Mouse (Mus musculus): ENCODE measurements around the gene Mta3.

The Mta3 gene

DNA sequence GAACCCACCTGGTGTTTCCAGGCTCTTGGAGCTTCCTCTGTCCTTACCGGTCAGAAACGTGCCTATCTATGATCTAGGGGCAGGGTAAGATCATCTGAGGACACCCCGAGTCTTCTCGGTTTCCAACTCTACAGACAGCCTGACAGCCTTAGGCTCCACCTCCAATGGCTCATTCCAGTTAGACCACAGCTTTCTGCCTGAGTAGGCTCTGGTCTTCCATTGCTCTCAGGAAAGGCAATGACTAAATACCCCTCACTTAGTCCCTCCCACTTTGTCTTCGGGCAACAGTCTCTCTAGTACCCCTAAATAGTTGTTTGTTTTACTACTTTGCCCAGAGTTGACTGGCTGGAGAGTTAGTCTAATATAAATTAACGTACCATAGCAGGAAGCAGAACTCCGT lies 111.0 kb downstream of the Mta3 start:
- no peak for DNase-seq

DNA sequence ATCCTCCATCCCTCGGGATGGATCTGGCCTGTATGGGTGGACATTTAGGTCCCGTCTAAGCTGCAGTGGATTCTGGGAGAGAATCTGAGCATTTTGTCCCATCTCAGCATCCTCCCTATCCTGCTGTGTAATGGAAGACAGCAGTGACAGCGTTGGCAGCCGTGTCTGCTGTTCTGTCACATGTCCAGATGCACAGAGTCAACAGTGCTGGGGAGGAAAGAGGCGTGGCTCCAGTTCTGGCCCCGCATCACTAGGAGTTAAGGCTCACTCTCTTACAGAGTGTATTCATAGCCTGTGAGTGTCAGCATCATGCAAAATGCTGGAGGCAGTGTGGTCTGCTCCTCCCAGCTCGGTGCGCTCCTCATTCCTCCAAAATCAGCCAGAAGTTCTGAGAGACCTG lies 113.5 kb downstream of the Mta3 start:
- DNase-seq, result no peak

DNA sequence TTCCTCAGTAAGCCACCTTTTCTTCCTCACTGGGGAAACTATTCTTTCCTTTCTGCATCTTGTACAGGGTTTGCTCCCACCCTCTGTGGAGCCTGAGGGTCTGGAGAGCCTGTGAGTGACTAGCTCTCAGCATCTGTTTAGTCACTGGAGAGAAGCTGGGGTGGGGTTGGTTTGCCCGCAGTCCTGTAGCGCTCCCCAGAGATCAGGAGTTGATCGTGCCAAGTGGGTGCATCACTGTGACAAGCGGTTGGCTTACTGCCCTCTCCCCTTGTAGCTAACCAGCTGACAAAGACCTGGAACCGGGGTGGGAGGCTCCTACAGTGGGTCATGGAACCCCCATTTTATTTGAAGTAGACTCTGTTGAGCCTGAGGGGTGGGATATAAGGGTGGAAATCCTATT lies 114.7 kb downstream of the Mta3 start:
- DNase-seq, result no peak

- no peak for DNase-seq
Observed at GRCm38 (mm10) chr17:83821876-83822275, 115.9 kb downstream of the Mta3 start.

- DNase-seq, result peak; percentile 49
Observed at GRCm38 (mm10) chr17:83823835-83824234, 117.9 kb downstream of the Mta3 start.

- DNase-seq, result no peak
Observed at GRCm38 (mm10) chr17:83829356-83829755, 123.4 kb downstream of the Mta3 start.

DNA sequence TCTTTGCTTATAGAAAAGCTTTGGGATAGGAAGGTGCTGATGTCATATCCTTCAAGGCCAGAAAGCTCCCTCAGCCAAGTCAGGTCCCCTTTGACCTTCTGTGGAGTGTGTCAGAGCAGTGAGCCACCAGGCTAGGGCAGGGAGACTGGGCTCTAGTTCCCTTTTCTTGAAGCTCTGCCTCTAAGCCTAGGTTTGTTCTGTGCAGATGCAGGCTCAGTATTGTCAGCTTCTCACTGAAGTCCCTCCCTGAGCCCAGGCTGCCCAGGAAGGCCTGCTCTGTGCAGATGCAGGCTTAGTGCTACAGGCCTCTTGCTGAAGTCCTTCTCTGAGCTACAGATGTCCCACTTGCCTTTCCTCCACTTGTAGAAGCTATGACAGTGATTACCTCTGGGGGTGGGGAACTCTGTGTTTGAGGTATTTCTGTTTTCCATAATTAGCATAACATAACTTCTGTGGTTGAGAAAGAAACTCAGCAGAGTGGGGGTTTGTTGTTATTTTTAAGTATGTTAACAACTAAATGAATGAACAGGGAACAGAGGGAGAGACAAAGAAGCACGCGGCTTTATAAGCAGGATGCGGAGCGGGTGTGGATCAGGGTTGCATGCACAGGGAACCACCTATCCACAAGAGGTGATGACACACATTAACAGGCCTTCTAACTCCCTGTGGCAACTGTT lies 124.8 kb downstream of the Mta3 start:
- no peak for DNase-seq

GRCm38 (mm10) chr17:83834120-83834519 lies 128.2 kb downstream of the Mta3 start:
- DNase-seq, result no peak

GRCm38 (mm10) chr17:83836048-83836447 lies 130.1 kb downstream of the Mta3 start:
- no peak for DNase-seq

DNA sequence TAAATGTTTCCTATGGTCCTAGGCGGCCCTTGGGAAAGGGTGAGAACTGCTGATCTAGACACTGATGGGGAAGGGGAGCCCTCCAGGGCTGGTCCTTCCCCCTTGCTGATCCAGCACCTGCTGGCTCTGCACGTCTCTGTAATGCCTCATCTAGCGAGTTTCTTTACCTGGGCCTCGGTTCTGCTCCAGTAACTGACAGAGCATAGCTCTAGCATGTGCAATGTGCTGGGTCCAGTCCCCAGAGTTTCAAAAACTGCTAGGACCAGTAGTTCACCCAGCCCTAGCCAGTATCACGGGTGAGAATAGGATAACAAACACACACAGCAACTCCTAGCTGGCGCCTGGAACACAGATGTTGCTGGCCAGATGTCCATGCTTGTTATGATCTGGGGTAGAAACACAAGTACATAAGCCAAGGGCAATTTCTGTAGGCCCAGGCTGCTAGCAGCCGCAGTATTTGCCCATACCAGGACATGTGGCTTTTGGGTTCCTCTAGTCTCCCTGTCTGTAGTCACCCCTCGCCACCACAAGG lies 131.8 kb downstream of the Mta3 start:
- DNase-seq, result no peak

- no peak for DNase-seq
Observed at GRCm38 (mm10) chr17:83839132-83839531, 133.2 kb downstream of the Mta3 start.

DNA sequence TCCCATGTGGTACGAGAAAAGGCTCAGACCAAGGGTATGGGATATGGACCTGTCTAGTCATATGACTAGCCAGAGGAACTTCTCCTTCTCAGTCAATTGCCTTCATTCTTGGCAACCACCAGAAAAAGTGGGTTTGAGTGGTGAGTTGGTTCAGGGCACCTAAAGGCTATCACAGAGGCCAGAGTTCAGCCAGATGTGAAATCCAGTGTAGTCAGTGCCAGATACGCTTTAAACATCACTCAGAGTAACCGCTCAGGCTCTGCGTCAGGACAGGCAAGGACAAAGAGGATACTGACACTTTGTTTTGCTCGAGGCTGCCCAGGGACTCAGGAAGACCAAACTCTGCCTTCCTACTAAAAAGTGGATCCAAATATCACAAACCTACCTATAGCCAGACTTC lies 135.0 kb downstream of the Mta3 start:
- DNase-seq, result no peak

DNA sequence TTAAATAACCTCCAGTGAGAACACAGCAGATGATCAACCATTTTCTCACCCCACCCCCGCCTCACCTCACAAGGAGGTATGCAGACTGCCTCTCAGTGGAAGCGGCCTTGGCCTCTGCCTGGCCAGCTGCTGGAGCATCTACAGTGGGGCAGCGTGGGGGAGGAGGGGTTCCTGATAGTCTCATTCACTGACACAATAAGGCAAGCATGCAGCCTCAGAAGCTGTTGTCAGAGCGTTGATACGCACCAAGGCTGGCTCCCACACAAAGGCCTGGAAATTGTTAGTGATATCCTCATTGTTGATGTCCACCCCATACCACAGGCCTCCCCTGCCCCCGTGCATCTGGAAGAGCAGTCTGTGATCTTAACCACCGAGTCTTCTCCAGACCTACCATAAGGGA lies 137.8 kb downstream of the Mta3 start:
- DNase-seq, result no peak

- DNase-seq, result no peak
Observed at GRCm38 (mm10) chr17:83845538-83845937, 139.6 kb downstream of the Mta3 start.

- DNase-seq, result no peak
Observed at GRCm38 (mm10) chr17:83846301-83847021, 140.5 kb downstream of the Mta3 start.

- no peak for DNase-seq
Observed at GRCm38 (mm10) chr17:83847100-83847499, 141.1 kb downstream of the Mta3 start.

DNA sequence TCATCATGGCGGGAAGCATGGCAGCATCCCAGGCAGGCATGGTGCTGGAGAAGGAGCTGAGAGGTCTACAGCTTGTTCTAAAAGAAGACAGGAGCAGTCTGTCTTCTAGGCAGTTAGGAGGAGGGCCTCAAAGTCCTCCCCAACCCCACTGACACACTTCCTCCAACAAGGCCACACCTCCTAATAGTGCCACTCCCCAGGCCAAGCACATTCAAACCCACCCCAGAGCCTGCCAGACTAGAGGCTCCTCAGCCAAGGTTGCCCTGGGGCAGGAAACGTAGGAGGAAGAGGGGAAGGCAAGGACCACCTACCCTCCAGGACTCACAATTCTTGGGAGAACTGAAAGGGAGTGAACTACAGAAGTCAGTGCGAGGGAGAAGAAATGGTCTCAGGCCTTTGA lies 141.9 kb downstream of the Mta3 start, which contains the start of gene Haao:
TSS of gene Haao (minus strand) at position 149 of the 400 bp plus-strand sequence.
- DNase-seq, result peak; percentile 31

GRCm38 (mm10) chr17:83848482-83848881 lies 142.5 kb downstream of the Mta3 start:
- peak; percentile 28 for DNase-seq

GRCm38 (mm10) chr17:83849081-83849675 lies 143.2 kb downstream of the Mta3 start:
- no peak for DNase-seq

GRCm38 (mm10) chr17:83849717-83850116 lies 143.8 kb downstream of the Mta3 start:
- DNase-seq, result no peak

- peak; percentile 86 for DNase-seq
Observed at GRCm38 (mm10) chr17:83850458-83850857, 144.5 kb downstream of the Mta3 start.

DNA sequence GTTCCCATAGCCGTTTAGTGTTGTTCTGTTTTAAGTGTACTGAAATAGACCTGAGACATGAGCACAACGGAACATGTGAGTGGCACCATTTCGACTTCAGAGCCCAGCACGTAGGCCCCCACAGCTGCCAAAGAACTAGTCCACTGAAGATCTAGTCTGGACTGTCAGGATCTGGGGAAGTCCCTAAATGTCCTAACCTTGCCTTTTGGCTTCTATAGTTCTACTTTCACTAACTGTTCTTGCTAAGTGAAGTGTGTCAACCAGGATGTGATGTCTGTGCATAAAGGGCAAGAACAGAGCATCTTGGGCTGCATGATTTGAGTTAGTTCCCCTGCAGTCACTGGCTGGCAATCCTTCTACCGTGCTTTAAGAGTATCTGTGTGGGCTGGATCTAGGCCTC lies 144.9 kb downstream of the Mta3 start:
- DNase-seq, result no peak

GRCm38 (mm10) chr17:83853831-83854230 lies 147.9 kb downstream of the Mta3 start:
- no peak for DNase-seq

Measured in thymus, postnatal 14 days (tissue).